Mouse (Mus musculus): ENCODE measurements around the gene Umad1.

Umad1 gene

GRCm38 (mm10) chr6:8373051-8373450 lies 114.0 kb downstream of the Umad1 start:
- DNase-seq, result no peak

DNA sequence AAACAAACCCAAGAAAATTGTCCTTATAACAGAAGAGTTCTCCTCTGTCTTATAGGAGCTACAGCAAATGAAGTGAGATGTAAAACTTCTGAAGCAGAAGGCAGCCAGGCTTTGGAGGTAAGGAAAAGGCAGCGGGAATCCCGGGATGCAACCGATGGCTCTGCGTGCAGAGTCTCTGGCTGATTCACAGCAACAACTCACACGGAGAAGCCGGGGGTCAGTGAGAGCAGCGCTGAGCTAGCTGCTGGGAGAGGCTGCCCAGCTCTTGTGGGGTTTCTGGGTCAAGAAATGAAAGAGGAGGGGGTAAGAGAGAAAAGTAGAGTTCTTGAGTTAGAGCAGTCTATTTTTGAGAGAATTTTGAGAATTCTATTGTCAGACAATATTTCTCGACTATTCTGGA lies 114.8 kb downstream of the Umad1 start:
- DNase-seq, result no peak

GRCm38 (mm10) chr6:8374290-8374689 lies 115.2 kb downstream of the Umad1 start:
- DNase-seq, result no peak

DNA sequence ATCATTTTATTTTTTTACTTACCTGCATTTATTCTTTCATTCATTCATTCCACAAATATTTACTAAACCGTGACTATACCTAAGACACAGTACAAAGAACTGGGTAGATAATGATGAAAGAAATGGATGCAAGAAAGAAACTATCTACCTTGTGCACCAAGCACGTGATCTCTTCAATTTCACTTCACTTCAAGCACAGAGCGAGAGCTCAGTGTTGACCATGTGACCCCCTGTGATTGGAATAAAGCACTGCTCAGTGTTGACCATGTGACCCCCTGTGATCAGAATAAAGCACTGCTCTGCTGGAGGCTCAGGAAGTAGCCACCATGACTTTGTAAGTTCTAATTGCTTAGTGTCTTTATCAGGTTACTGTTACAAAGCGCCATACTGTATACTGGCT lies 115.6 kb downstream of the Umad1 start:
- no peak for DNase-seq

GRCm38 (mm10) chr6:8376351-8376750 lies 117.3 kb downstream of the Umad1 start:
- no peak for DNase-seq

DNA sequence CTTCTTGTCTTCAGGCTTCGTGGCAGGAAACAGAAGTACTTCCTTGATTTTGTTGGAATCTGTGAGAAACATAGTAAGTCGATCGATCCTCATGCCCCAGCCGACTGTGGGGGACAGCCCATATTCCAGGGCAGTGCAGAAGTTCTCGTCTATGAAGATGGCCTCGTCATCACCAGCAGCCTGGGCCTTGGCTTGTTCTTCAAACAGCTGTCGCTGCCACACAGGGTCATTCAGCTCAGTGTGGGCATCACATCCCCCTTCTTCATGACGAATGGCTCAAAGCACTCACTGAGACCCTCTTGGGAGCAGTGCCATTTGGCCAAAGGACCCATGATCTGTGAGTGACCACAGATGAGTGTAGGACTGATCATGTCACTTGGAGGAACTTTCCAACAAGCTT lies 118.6 kb downstream of the Umad1 start:
- DNase-seq, result no peak

- DNase-seq, result no peak
These were observed 130.2 kb downstream of the Umad1 start for GRCm38 (mm10) chr6:8389307-8389706.

DNA sequence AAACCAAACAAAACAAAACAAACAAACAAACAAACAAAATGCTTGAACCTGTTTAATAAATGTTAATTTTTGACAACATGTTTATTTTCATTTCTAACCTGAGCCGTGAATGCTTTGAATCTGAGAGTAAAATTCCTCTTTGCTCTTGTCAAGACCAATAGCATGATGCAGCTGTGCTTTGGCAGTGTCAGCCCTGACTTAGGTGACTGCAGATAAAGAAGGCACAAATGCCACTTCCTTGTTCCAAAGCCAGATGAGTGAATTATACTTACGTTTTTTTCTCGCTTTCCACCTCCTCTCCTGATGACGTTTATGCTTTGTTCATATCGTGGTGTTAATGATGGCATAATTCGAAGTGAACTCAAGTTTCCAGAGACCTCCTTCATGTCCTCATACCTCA lies 131.2 kb downstream of the Umad1 start:
- no peak for DNase-seq

- no peak for DNase-seq
These were observed 131.8 kb downstream of the Umad1 start for GRCm38 (mm10) chr6:8390935-8391334.

DNA sequence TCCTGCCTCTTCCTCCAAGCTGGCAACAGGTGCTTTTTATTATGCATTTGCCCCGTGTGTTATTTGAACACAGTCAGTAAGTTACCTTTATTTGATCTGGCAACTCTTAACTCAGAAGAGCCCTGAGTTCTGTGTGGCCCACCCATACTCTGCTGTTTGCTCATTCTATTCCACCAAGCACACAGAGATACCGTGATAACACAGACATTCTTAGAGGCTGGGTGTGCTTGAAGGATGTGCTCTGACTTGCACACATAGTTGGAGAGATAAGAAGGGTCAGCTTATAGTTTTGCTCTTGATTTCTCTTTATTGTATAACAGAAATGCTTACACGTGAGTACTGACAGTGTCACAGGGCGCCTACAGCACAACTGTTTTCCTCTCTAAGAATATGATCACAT lies 133.9 kb downstream of the Umad1 start:
- DNase-seq, result no peak

GRCm38 (mm10) chr6:8394044-8394443 lies 135.0 kb downstream of the Umad1 start:
- DNase-seq, result no peak

DNA sequence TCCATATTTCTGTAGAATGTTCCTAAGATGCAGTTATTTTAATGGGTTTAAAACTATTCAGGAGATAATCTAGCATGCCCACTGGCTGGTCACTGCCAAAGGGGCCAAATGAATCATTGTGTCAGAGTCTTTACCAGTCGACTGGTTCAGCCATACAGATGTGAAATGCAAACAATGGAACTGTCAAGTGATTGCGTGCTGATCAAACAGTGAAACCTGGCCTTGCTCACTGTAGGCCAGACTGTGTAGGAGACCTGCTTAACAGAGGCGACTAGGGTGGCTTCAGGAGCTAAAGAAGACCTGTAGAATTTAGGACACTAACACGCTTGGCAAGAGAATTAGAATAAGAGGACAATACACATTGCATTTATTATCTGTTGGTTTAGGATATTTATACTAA lies 136.0 kb downstream of the Umad1 start:
- no peak for DNase-seq

DNA sequence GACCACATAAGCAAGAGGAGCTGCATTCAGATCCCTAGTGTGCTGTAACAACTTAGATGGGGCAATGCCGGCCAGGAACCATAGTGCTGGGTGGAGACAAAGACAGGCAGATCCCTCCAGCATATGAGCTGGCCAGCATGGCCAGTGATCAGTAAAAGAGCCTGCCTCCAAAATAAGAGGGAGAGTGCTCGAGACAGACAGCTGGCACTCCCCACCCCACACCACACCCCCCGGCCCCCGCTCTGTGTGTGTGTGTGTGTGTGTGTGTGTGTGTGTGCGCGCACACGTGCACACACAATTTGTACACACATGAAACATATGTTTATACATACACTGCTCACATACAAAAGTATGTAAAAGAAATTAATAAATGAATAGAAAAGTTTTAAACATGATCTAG lies 138.2 kb downstream of the Umad1 start:
- DNase-seq, result no peak

- no peak for DNase-seq
These were observed 140.6 kb downstream of the Umad1 start for GRCm38 (mm10) chr6:8399710-8400109.

- DNase-seq, result no peak
These were observed 144.0 kb downstream of the Umad1 start for GRCm38 (mm10) chr6:8403127-8403526.

DNA sequence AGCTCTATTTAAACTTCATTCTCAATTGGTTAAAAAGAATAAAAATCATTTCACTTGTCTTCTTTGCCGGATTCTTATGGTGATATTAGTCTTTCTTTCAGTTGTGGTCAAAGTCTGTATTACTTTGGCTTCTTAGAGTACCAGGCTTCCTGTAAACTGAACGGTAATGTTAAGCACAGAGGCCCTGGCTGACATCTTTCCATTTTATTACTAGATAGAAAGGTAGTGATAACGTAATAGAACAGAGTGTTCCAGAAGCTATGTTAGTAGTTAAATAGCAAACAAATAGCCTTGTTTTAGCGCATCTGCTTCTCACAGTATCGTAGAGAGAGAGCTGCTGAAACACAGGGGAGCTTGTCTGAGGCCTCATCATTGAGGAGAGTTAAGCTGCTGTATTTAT lies 146.8 kb downstream of the Umad1 start:
- no peak for DNase-seq

DNA sequence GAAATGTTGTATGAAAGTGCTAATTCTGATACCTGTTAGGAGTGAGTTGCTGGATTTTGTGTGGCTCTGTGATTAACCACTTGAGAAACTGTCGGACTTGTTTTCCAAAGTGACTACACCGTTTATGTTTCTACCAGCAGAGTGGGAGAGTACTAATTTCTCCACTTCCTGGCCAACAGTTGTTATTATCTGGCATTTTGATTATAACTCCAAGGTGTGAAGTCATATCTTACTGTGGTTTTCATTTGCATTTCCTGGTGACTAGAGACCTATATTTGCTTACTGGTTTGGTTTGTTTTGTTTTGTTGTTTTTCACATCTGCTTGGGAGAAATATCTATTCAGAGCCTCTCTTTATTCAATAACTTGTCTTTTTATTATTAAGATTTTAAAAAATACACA lies 149.2 kb downstream of the Umad1 start:
- DNase-seq, result no peak

DNA sequence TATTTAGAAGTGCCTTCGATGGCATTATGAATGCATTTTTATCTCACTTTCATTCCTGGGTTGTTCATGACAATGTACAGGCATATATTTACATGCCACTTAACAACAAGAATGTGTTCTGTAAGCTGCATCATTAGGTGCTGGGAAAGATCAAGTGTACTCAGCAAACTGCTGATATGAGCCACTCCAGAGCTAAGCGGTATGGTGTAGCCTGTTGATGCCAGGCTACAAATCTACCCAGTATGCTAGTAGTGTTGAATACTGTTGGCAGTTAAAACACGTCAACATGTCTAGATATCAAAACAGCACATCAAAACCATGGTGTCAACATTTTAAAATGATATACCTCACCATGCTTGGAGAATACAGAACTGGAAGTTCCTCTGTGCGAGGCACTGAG lies 150.8 kb downstream of the Umad1 start:
- no peak for DNase-seq

GRCm38 (mm10) chr6:8412845-8413598 lies 153.9 kb downstream of the Umad1 start:
- DNase-seq, result no peak

GRCm38 (mm10) chr6:8414020-8414419 lies 154.9 kb downstream of the Umad1 start:
- DNase-seq, result no peak

DNA sequence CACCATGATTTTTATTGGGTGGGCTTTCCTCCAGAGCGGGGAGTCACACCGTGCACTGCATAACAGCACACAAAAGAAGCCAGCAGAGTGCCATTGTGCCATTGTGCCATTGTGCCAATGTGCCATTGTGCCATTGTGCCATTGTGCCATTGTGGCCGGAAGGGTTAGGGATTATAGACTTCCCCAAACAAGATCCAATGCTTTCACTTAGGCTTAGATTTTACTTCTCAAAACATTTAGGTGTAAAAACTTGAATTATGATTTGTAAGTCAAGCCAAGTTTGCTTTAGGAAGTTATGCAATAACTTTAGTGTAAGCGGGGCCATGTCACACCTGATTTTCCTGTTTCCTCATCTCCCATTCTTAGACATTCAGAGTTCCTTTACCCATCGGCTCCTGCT lies 156.7 kb downstream of the Umad1 start:
- no peak for DNase-seq

DNA sequence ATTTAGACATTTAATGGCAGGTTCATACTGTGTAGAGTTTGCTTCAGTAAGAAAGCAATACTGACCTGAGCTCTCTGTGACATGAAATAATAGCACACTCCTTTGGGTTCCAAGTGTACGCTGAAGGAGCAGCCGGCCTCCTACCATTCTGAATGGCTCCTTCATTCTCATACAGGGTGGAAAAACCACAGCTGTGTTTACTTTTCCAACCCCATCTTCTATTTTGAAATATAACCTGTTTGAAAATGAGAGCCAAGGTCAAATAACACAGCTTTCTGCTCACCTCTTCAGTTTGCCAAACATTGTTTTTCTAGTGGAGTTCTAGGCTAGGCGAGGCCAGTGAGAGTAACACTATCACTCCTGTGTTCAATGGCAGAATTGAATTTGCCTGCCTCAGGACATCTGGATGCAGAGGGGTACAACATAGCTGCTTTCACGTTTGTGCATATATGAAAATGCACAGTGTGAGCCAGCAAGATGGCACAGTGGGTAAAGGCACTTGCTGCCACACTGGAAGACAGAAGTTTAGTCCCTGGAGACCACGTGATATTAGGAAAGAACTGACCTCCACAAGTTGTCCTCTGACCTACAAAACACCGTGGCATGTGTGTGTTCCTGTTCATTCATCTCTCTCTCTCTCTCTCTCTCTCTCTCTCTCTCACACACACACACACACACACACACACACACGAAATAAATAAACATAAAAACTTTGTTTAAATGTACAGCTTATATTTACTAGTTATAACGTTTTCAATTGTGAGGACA lies 157.9 kb downstream of the Umad1 start:
- no peak for DNase-seq

- DNase-seq, result no peak
These were observed 160.5 kb downstream of the Umad1 start for GRCm38 (mm10) chr6:8419485-8420186.

- no peak for DNase-seq
These were observed 161.1 kb downstream of the Umad1 start for GRCm38 (mm10) chr6:8420187-8420503.

Measured in lung, postnatal 14 days (tissue).